Mouse (Mus musculus): ENCODE results near the gene Adgrl2. TPM values are rescaled to one million over a fixed set of nuclear protein-coding genes. Genes with fewer than 3 reads are reported as not detected.

Gene Adgrl2
- total and polyA plus RNA-seq, 3 experiments: 0.34 to 6.6 (median 3.2) TPM

DNA sequence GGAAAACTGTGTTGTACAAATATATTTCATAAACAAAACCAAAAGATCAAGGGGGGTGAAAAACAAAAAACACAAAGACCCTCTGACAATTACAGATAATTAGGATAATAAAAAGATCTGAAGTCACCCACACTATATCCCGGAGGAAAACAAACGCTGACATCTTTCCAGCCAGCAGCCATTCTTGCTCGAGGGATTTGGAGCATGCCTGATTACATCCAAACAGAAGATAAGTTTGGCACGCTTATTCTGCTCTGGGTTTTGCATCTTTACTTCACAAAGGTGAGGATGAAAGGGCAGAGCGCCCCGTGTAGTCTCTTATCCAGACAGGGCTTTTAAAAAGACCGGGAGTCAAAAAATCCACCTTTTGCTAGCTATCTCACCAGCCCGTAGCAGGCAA is 137.0 kb downstream of the Adgrl2 start:
- Histone ChIP-seq H3K79me2 (replicated peaks; ENCODE audit: control insufficient read depth, extremely low read depth, insufficient read depth, poor library complexity, severe bottlenecking) (no peaks in the 10 kb centered on the region), H3K4me3 (replicated peaks in 1 of 3; ENCODE audit: low read depth in 2 of 3, low read length in 2 of 3, poor library complexity in 1 of 3) (no peak overlapping the region), H3K4me1 (ENCODE audit: control insufficient read depth in 1 of 2, insufficient read depth in 2 of 2) (peaks cover 6 to 16% of the 10 kb centered on the region in 2 experiments; a peak in 2 of 4 replicates), H3K36me3 (replicated peaks in 1 of 2; ENCODE audit: control insufficient read depth in 1 of 2, insufficient read depth in 1 of 2, low read length in 1 of 2) (peaks cover 0 to 3% of the 10 kb centered on the region in 2 experiments), H3K4me2 (ENCODE audit: insufficient read depth, low read depth, poor library complexity, severe bottlenecking) (no peak overlapping the region), H3K27me3 (replicated peaks) (no peaks in the 10 kb centered on the region), H3K9ac (ENCODE audit: insufficient read depth, low read depth) (no peak overlapping the region), H3K27ac (ENCODE audit: insufficient read depth, low read depth) (no peak overlapping the region), H3K9me3 (replicated peaks; ENCODE audit: low read length) (no peaks in the 10 kb centered on the region)
- dilution Hi-C loops (cut with MboI; ENCODE audit: extremely low pct_ligation_motif_present, extremely low pct_unique_long_range_greater_than_20kb, low sequenced_read_pairs) (no loop called here), in situ Hi-C loops (cut with MboI; ENCODE audit: low pct_ligation_motif_present, low pct_unique_long_range_greater_than_20kb, low sequenced_read_pairs) (no loop called here)
- TF ChIP-seq JUN (IDR thresholded peaks at IDR 0.05; ENCODE audit: insufficient read depth, low read depth, low read length) (no peak), PAX5 (IDR thresholded peaks at IDR 0.05; ENCODE audit: low read length) (no peak), GABPA (IDR thresholded peaks at IDR 0.05; ENCODE audit: insufficient replicate concordance, low read depth, low read length) (no peak), USF1 (IDR thresholded peaks at IDR 0.05; ENCODE audit: low read depth, low read length) (no peak), EP300 (IDR thresholded peaks at IDR 0.05; ENCODE audit: low read length) (no peak), CHD1 (IDR thresholded peaks at IDR 0.05; ENCODE audit: low read depth, low read length) (no peak), E2F4 (IDR thresholded peaks at IDR 0.05; ENCODE audit: insufficient replicate concordance, low read depth, low read length) (no peak), UBTF (IDR thresholded peaks at IDR 0.05; ENCODE audit: low read depth, low read length) (no peak), MYC (IDR thresholded peaks at IDR 0.05; ENCODE audit: low read depth, low read length) (no peak), TBP (conservative IDR thresholded peaks at IDR 0.05; ENCODE audit: low read depth, low read length) (no peak), ETS1 (conservative IDR thresholded peaks at IDR 0.05; ENCODE audit: low read depth, low read length) (no peak), BHLHE40 (IDR thresholded peaks at IDR 0.05; ENCODE audit: low read depth, low read length) (no peak), RAD21 (IDR thresholded peaks at IDR 0.05; ENCODE audit: low read depth, low read length) (no peak), MAX (IDR thresholded peaks at IDR 0.05; ENCODE audit: low read length) (no peak), POLR2AphosphoS2 (IDR thresholded peaks at IDR 0.05; ENCODE audit: low read depth, low read length) (no peak), MAZ (IDR thresholded peaks at IDR 0.05; ENCODE audit: low read depth, low read length) (no peak), SMC3 (IDR thresholded peaks at IDR 0.05; ENCODE audit: low read depth, low read length) (no peak), CHD2 (IDR thresholded peaks at IDR 0.05; ENCODE audit: low read length) (no peak), SIN3A (IDR thresholded peaks at IDR 0.05; ENCODE audit: low read length) (no peak)
- no peak for DNase-seq (ENCODE audit: extremely low read depth)

- DNase-seq (ENCODE audit: extremely low read depth): peak; percentile 39
- H3K4me1 ChIP-seq (ENCODE audit: control insufficient read depth in 1 of 2, insufficient read depth in 2 of 2): peaks cover 6 to 16% of the 10 kb centered on the region in 2 experiments; a peak in 2 of 4 replicates
- in situ Hi-C loops (cut with MboI; ENCODE audit: low pct_ligation_motif_present, low pct_unique_long_range_greater_than_20kb, low sequenced_read_pairs): no loop called here
- no peak overlapping the region for H3K9ac ChIP-seq (ENCODE audit: insufficient read depth, low read depth)
- H3K4me3 ChIP-seq (replicated peaks in 1 of 3; ENCODE audit: low read depth in 2 of 3, low read length in 2 of 3, poor library complexity in 1 of 3): no peak overlapping the region
- H3K27me3 ChIP-seq (replicated peaks): no peaks in the 10 kb centered on the region
- no peaks in the 10 kb centered on the region for H3K79me2 ChIP-seq (replicated peaks; ENCODE audit: control insufficient read depth, extremely low read depth, insufficient read depth, poor library complexity, severe bottlenecking)
- H3K36me3 ChIP-seq (replicated peaks in 1 of 2; ENCODE audit: control insufficient read depth in 1 of 2, insufficient read depth in 1 of 2, low read length in 1 of 2): peaks cover 0 to 3% of the 10 kb centered on the region in 2 experiments
- no peak overlapping the region for H3K27ac ChIP-seq (ENCODE audit: insufficient read depth, low read depth)
- H3K9me3 ChIP-seq (replicated peaks; ENCODE audit: low read length): no peaks in the 10 kb centered on the region
- TF ChIP-seq BHLHE40 (IDR thresholded peaks at IDR 0.05; ENCODE audit: low read depth, low read length): peak; percentile 74
- TF ChIP-seq ZNF384 (IDR thresholded peaks at IDR 0.05; ENCODE audit: low read depth, low read length): peak; percentile 15; the same call in 1 of the 2 replicates
- TF ChIP-seq RAD21 (IDR thresholded peaks at IDR 0.05; ENCODE audit: low read depth, low read length): no peak
- TF ChIP-seq ETS1 (conservative IDR thresholded peaks at IDR 0.05; ENCODE audit: low read depth, low read length): 0 out of 2 replicates have a peak, but pooled peaks have one; percentile 26
- no peak for TF ChIP-seq E2F4 (IDR thresholded peaks at IDR 0.05; ENCODE audit: insufficient replicate concordance, low read depth, low read length)
- TF ChIP-seq MXI1 (IDR thresholded peaks at IDR 0.05; ENCODE audit: low read depth, low read length): no peak
- dilution Hi-C loops (cut with MboI; ENCODE audit: extremely low pct_ligation_motif_present, extremely low pct_unique_long_range_greater_than_20kb, low sequenced_read_pairs): no loop called here
- no peak overlapping the region for H3K4me2 ChIP-seq (ENCODE audit: insufficient read depth, low read depth, poor library complexity, severe bottlenecking)
These were observed 137.8 kb downstream of the Adgrl2 start for GRCm38 (mm10) chr3:148852556-148852955.

All from CH12.LX (cell line).